Mouse (Mus musculus) kidney, postnatal 0 days (tissue): ENCODE data around the gene Vps52. TPM values are rescaled to one million over a fixed set of nuclear protein-coding genes. Genes with fewer than 3 reads are reported as not detected.
A peak's percentile ranks its signal among the peaks of the same experiment; 100 is the strongest.
"Not testable (repeated sequence)": the region's sequence is repeated elsewhere in the genome, so short reads cannot be mapped to it uniquely, and the experiment has no call there.

Experiments used
- ATAC-seq: fragments of 200-750 bp; cut with Nextera tagmentation; replicated peaks from 2 replicates; pipeline ENCODE4 v1.8.0; 2017; ENCODE audit warnings: low read depth, moderate number of reproducible peaks, moderate TSS enrichment, moderate library complexity; ENCODE audit not compliant: low FRiP score
- DNase-seq: peaks from one replicate; pipeline ENCODE4 v3.0.0-alpha.2; 2016; ENCODE audit warnings: low spot score
- H3K27ac ChIP-seq: fragments of 300-500 bp; sonication (generic); 2 replicates; pipeline ENCODE4 v1.5.1; 2014; ENCODE audit warnings: mild to moderate bottlenecking
- H3K27me3 ChIP-seq: fragments of 300-500 bp; sonication (generic); 2 replicates; pipeline ENCODE4 v1.6.1; 2014; ENCODE audit warnings: low read length, mixed read lengths; ENCODE audit not compliant: insufficient read depth
- H3K36me3 ChIP-seq: fragments of 300-500 bp; sonication (generic); 2 replicates; pipeline ENCODE4 v1.6.1; 2014; ENCODE audit warnings: low read length, mixed read lengths; ENCODE audit not compliant: insufficient read depth
- H3K4me1 ChIP-seq: fragments of 300-500 bp; sonication (generic); replicated peaks from 2 replicates; pipeline ENCODE4 v1.6.1; 2014; ENCODE audit warnings: antibody characterized with exemption, low read length, mixed read lengths; ENCODE audit not compliant: insufficient read depth
- H3K4me2 ChIP-seq: fragments of 300-500 bp; sonication (generic); 2 replicates; pipeline ENCODE4 v1.6.1; 2014; ENCODE audit warnings: mild to moderate bottlenecking, low read length, moderate library complexity, mixed read lengths
- H3K4me3 ChIP-seq: fragments of 300-500 bp; sonication (generic); replicated peaks from 2 replicates; pipeline ENCODE4 v1.5.1; 2014; ENCODE audit warnings: low read depth, low read length
- H3K9ac ChIP-seq: fragments of 300-500 bp; sonication (generic); 2 replicates; pipeline ENCODE4 v1.6.1; 2014; ENCODE audit warnings: low read depth, low read length
- H3K9me3 ChIP-seq: fragments of 300-500 bp; sonication (generic); replicated peaks from 2 replicates; pipeline ENCODE4 v1.6.1; 2016; ENCODE audit warnings: low read length, inconsistent platforms, mixed read lengths
- CTCF ChIP-seq: IDR thresholded peaks from 2 replicates; pipeline ENCODE4 v1.5.1; 2016; ENCODE audit warnings: antibody characterized with exemption, low read depth, mild to moderate bottlenecking, moderate library complexity
- WGBS: fragments of 180-500 bp; shearing (Covaris S2); extraction: QIAGEN DNeasy Blood & Tissue Kit; methylation state at CpG from one replicate; pipeline ENCODE4 v1.1.7; 2014; 5-methylcytosine and 5-hydroxymethylcytosine counted together
- polyA plus RNA-seq: library from polyadenylated mRNA; unstranded; fragments of >200 nt; fragmentation: Nextera tagmentation; extraction: Ambion mirVana; gene quantifications from 2 replicates; pipeline ENCODE4 v1.2.1, GENCODE M21; 2015

Vps52 gene
- polyA plus RNA-seq, 1 experiment from 2014 or later = 37.7 TPM

- not testable (repeated sequence) for H3K27me3 ChIP-seq, H3K4me1 ChIP-seq, H3K36me3 ChIP-seq, H3K9me3 ChIP-seq
- Histone ChIP-seq H3K27ac (peak overlapping the region; percentile 89), H3K4me3 (peak overlapping the region; percentile 45), H3K4me2 (peak overlapping the region; percentile 66), H3K9ac (peak overlapping the region; percentile 57; the same call in 1 of the 2 replicates)
- DNase-seq (peak; percentile 99), ATAC-seq (peak; percentile 84)
- TF ChIP-seq CTCF = peak; percentile 74
- under 1% methylated on average over 27 of the region's 27 CpGs for WGBS
Observed at GRCm38 (mm10) chr17:33981192-33981909, 25.7 kb downstream of the Vps52 start.

GRCm38 (mm10) chr17:33982136-33982535, 26.5 kb downstream of the Vps52 start:
- H3K4me1 ChIP-seq, H3K4me3 ChIP-seq, H3K36me3 ChIP-seq, H3K9me3 ChIP-seq, ATAC-seq, H3K27me3 ChIP-seq, H3K27ac ChIP-seq, H3K9ac ChIP-seq: not testable (repeated sequence)
- peak; percentile 94 for TF ChIP-seq CTCF
- 12% methylated on average over 8 of the region's 8 CpGs for WGBS
- H3K4me2 ChIP-seq = peak overlapping the region; percentile 66; the same call in 1 of the 2 replicates
- peak; percentile 39 for DNase-seq

- no peak for ATAC-seq
- Histone ChIP-seq H3K9me3 (no peaks in the 10 kb centered on the region), H3K36me3 (no peaks in the 10 kb centered on the region), H3K4me3 (no peak overlapping the region), H3K27ac (no peak overlapping the region), H3K27me3 (no peaks in the 10 kb centered on the region), H3K4me1 (no peaks in the 10 kb centered on the region), H3K9ac (no peak overlapping the region), H3K4me2 (no peak overlapping the region)
- DNase-seq = peak; percentile 82
- WGBS = 31% methylated on average over 10 of the region's 10 CpGs
- peak; percentile 88 for TF ChIP-seq CTCF
Observed at GRCm38 (mm10) chr17:33991788-33992664, 36.4 kb downstream of the Vps52 start.

GRCm38 (mm10) chr17:33994959-33995358, 39.3 kb downstream of the Vps52 start:
- Histone ChIP-seq H3K27ac (no peak overlapping the region), H3K4me1 (no peaks in the 10 kb centered on the region), H3K4me2 (no peak overlapping the region), H3K4me3 (no peak overlapping the region), H3K9me3 (no peaks in the 10 kb centered on the region), H3K27me3 (no peaks in the 10 kb centered on the region), H3K9ac (no peak overlapping the region), H3K36me3 (no peaks in the 10 kb centered on the region)
- 93% methylated on average over 8 of the region's 8 CpGs for WGBS
- DNase-seq (no peak), ATAC-seq (no peak)
- no peak for TF ChIP-seq CTCF

GRCm38 (mm10) chr17:33995651-33996050, 40.0 kb downstream of the Vps52 start:
- Histone ChIP-seq H3K9me3 (no peaks in the 10 kb centered on the region), H3K4me1 (no peaks in the 10 kb centered on the region), H3K4me2 (no peak overlapping the region), H3K27ac (no peak overlapping the region), H3K4me3 (no peak overlapping the region), H3K9ac (no peak overlapping the region), H3K36me3 (no peaks in the 10 kb centered on the region), H3K27me3 (no peaks in the 10 kb centered on the region)
- no peak for DNase-seq
- WGBS = 30% methylated on average over 3 of the region's 3 CpGs
- ATAC-seq = no peak
- TF ChIP-seq CTCF = no peak

- not testable (repeated sequence) for H3K9me3 ChIP-seq, H3K4me3 ChIP-seq, H3K4me2 ChIP-seq, H3K27ac ChIP-seq, H3K36me3 ChIP-seq, H3K27me3 ChIP-seq, ATAC-seq, DNase-seq, H3K9ac ChIP-seq, H3K4me1 ChIP-seq
- 85% methylated on average over 2 of the region's 2 CpGs for WGBS
Observed at GRCm38 (mm10) chr17:33997025-33997424, 41.4 kb downstream of the Vps52 start.

- not testable (repeated sequence) for H3K36me3 ChIP-seq, H3K9me3 ChIP-seq, H3K27ac ChIP-seq, DNase-seq, ATAC-seq, H3K4me1 ChIP-seq, H3K9ac ChIP-seq, H3K4me2 ChIP-seq, H3K27me3 ChIP-seq, H3K4me3 ChIP-seq
- WGBS = 55% methylated on average over 5 of the region's 5 CpGs
Observed at GRCm38 (mm10) chr17:33998697-33999096, 43.1 kb downstream of the Vps52 start.
